In genomic region chr5:64324353-64324752, GRCm38 (mm10) we compare ENCODE assay signal across 13 mouse cellular contexts.
A peak's percentile ranks its signal among the peaks of the same experiment; 100 is the strongest.
DNase-seq lines count a peak whose midpoint lies in the region; ATAC-seq and TF ChIP-seq lines count a peak whose summit lies in the region.
"Had no signal": no experiment of that assay in that cellular context is flagged by ENCODE, and none has a peak within 500 bp of the region (broad histone marks: within the 10 kb centered on the region; RNA-seq: fewer than 3 reads in every experiment).

No protein-coding gene starts in this region.

- ATAC-seq in hindbrain, embryonic 11.5 days (ENCODE audit: low FRiP score), result no peak
- ATAC-seq in midbrain, embryonic 14.5 days (ENCODE audit: low FRiP score, low TSS enrichment), result no peak
- no peak for ATAC-seq in midbrain, embryonic 16.5 days
- no peak for ATAC-seq in hindbrain, embryonic 12.5 days (ENCODE audit: low FRiP score)
- ATAC-seq in limb, embryonic 14.5 days (ENCODE audit: low FRiP score, low read depth), result peak; percentile 16; the same call in 1 of the 2 replicates
- ATAC-seq: forebrain, embryonic 13.5 days had no signal

- 93% methylated on average over 12 of the region's 12 CpGs for whole genome bisulfite sequencing in hindbrain, embryonic 10.5 days
- 98% methylated on average over 12 of the region's 12 CpGs for WGBS in hindbrain, embryonic 11.5 days
- WGBS in midbrain, embryonic 14.5 days, result 95% methylated on average over 12 of the region's 12 CpGs
- 96% methylated on average over 12 of the region's 12 CpGs for WGBS in midbrain, embryonic 16.5 days
- 93% methylated on average over 12 of the region's 12 CpGs for WGBS in hindbrain, embryonic 12.5 days
- 79% methylated on average over 12 of the region's 12 CpGs for WGBS in limb, embryonic 14.5 days

- no peak for DNase-seq in hindbrain, embryonic 10.5 days (ENCODE audit: low spot score)
- no peak for DNase-seq in hindbrain, embryonic 11.5 days (ENCODE audit: low spot score)
- DNase-seq in midbrain, embryonic 14.5 days, result no peak
- no peak for DNase-seq in limb, embryonic 14.5 days (ENCODE audit: low spot score)
- no peak for DNase-seq in yolk sac, embryonic 10.5 days (ENCODE audit: low spot score)
- DNase-seq in thymus, adult 18-20 months, result no peak
- DNase-seq: cerebellum, adult 8-10 months; gastrocnemius, postnatal 25 days; lung, embryonic 14.5 days had no signal

- TF ChIP-seq POLR2A in limb, embryonic 14.5 days (IDR thresholded peaks at IDR 0.05; ENCODE audit: borderline replicate concordance, extremely low read depth, insufficient read depth, insufficient read length), result no peak

- H3K9ac ChIP-seq in hindbrain, embryonic 11.5 days (ENCODE audit: low read depth, low read length), result no peak overlapping the region
- H3K9ac ChIP-seq in midbrain, embryonic 14.5 days (replicated peaks; ENCODE audit: low read length), result no peak overlapping the region
- H3K9ac ChIP-seq in midbrain, embryonic 16.5 days (ENCODE audit: low read depth, low read length), result no peak overlapping the region
- no peak overlapping the region for H3K9ac ChIP-seq in hindbrain, embryonic 12.5 days
- H3K9ac ChIP-seq in limb, embryonic 14.5 days (ENCODE audit: low read depth, low read length, severe bottlenecking), result no peak overlapping the region
- H3K9ac ChIP-seq: forebrain, embryonic 13.5 days; lung, embryonic 14.5 days; stomach, embryonic 15.5 days had no signal

- H3K9me3 ChIP-seq in hindbrain, embryonic 10.5 days, result no peaks in the 10 kb centered on the region
- no peaks in the 10 kb centered on the region for H3K9me3 ChIP-seq in hindbrain, embryonic 11.5 days (ENCODE audit: control insufficient read depth, low read length)
- no peaks in the 10 kb centered on the region for H3K9me3 ChIP-seq in midbrain, embryonic 14.5 days (ENCODE audit: control insufficient read depth, low read length)
- no peaks in the 10 kb centered on the region for H3K9me3 ChIP-seq in midbrain, embryonic 16.5 days (replicated peaks; ENCODE audit: control insufficient read depth, low read length, poor library complexity, severe bottlenecking)
- H3K9me3 ChIP-seq in hindbrain, embryonic 12.5 days (replicated peaks), result no peaks in the 10 kb centered on the region
- no peaks in the 10 kb centered on the region for H3K9me3 ChIP-seq in limb, embryonic 14.5 days (ENCODE audit: control insufficient read depth, low read length)
- H3K9me3 ChIP-seq: forebrain, embryonic 13.5 days; stomach, embryonic 15.5 days had no signal

- H3K27me3 ChIP-seq in hindbrain, embryonic 10.5 days (ENCODE audit: insufficient read depth, poor library complexity, severe bottlenecking), result no peaks in the 10 kb centered on the region
- no peaks in the 10 kb centered on the region for H3K27me3 ChIP-seq in hindbrain, embryonic 11.5 days (ENCODE audit: control insufficient read depth, insufficient read depth, low read length)
- no peaks in the 10 kb centered on the region for H3K27me3 ChIP-seq in midbrain, embryonic 14.5 days (ENCODE audit: control insufficient read depth, insufficient read depth, low read length)
- no peaks in the 10 kb centered on the region for H3K27me3 ChIP-seq in midbrain, embryonic 16.5 days (ENCODE audit: control insufficient read depth, insufficient read depth, low read depth, low read length)
- H3K27me3 ChIP-seq in hindbrain, embryonic 12.5 days, result no peaks in the 10 kb centered on the region
- no peaks in the 10 kb centered on the region for H3K27me3 ChIP-seq in limb, embryonic 14.5 days (ENCODE audit: control insufficient read depth, insufficient read depth, low read length)
- H3K27me3 ChIP-seq: forebrain, embryonic 13.5 days; stomach, embryonic 15.5 days had no signal

- H3K4me1 ChIP-seq in hindbrain, embryonic 10.5 days (replicated peaks), result peaks cover 32% of the 10 kb centered on the region
- peaks cover 4% of the 10 kb centered on the region; the same call in 1 of the 2 replicates for H3K4me1 ChIP-seq in hindbrain, embryonic 11.5 days (replicated peaks; ENCODE audit: control insufficient read depth, insufficient read depth, low read length)
- H3K4me1 ChIP-seq in midbrain, embryonic 14.5 days (ENCODE audit: control insufficient read depth, insufficient read depth, low read length), result peaks cover 10% of the 10 kb centered on the region
- H3K4me1 ChIP-seq in midbrain, embryonic 16.5 days (ENCODE audit: control insufficient read depth, insufficient read depth, low read length), result peaks cover 4% of the 10 kb centered on the region; the same call in 1 of the 2 replicates
- peaks cover 26% of the 10 kb centered on the region for H3K4me1 ChIP-seq in hindbrain, embryonic 12.5 days
- peaks cover 15% of the 10 kb centered on the region for H3K4me1 ChIP-seq in limb, embryonic 14.5 days (ENCODE audit: control insufficient read depth, insufficient read depth, low read length)

- no peak overlapping the region for H3K4me3 ChIP-seq in hindbrain, embryonic 10.5 days
- no peak overlapping the region for H3K4me3 ChIP-seq in hindbrain, embryonic 11.5 days (ENCODE audit: low read depth, low read length)
- H3K4me3 ChIP-seq in midbrain, embryonic 14.5 days (replicated peaks; ENCODE audit: low read depth, low read length), result no peak overlapping the region
- H3K4me3 ChIP-seq in midbrain, embryonic 16.5 days (ENCODE audit: low read depth, low read length), result no peak overlapping the region
- no peak overlapping the region for H3K4me3 ChIP-seq in hindbrain, embryonic 12.5 days
- no peak overlapping the region for H3K4me3 ChIP-seq in limb, embryonic 14.5 days (replicated peaks; ENCODE audit: low read length)
- H3K4me3 ChIP-seq: forebrain, embryonic 13.5 days; stomach, embryonic 15.5 days had no signal

- peaks cover 59% of the 10 kb centered on the region for H3K36me3 ChIP-seq in hindbrain, embryonic 10.5 days
- no peaks in the 10 kb centered on the region for H3K36me3 ChIP-seq in hindbrain, embryonic 11.5 days (ENCODE audit: control insufficient read depth, insufficient read depth, low read length)
- 0 out of 2 replicates have a peak, but pooled peaks cover 2% of the 10 kb centered on the region for H3K36me3 ChIP-seq in midbrain, embryonic 14.5 days (ENCODE audit: control insufficient read depth, insufficient read depth, low read length)
- no peaks in the 10 kb centered on the region for H3K36me3 ChIP-seq in midbrain, embryonic 16.5 days (ENCODE audit: control insufficient read depth, insufficient read depth, low read length)
- peaks cover 13% of the 10 kb centered on the region; the same call in 1 of the 2 replicates for H3K36me3 ChIP-seq in hindbrain, embryonic 12.5 days
- H3K36me3 ChIP-seq in limb, embryonic 14.5 days (ENCODE audit: control insufficient read depth, insufficient read depth, low read length), result peaks cover 16% of the 10 kb centered on the region; the same call in 1 of the 2 replicates

- H3K4me2 ChIP-seq in hindbrain, embryonic 11.5 days (replicated peaks; ENCODE audit: low read depth, low read length), result no peak overlapping the region
- no peak overlapping the region for H3K4me2 ChIP-seq in midbrain, embryonic 14.5 days (ENCODE audit: low read length)
- no peak overlapping the region for H3K4me2 ChIP-seq in midbrain, embryonic 16.5 days (ENCODE audit: low read length)
- H3K4me2 ChIP-seq in hindbrain, embryonic 12.5 days (replicated peaks), result no peak overlapping the region
- no peak overlapping the region for H3K4me2 ChIP-seq in limb, embryonic 14.5 days (replicated peaks; ENCODE audit: low read depth, low read length, severe bottlenecking)
- H3K4me2 ChIP-seq: forebrain, embryonic 13.5 days; lung, embryonic 14.5 days; stomach, embryonic 15.5 days had no signal

- H3K27ac ChIP-seq in hindbrain, embryonic 10.5 days, result peak overlapping the region; percentile 66; the same call in 1 of the 2 replicates
- H3K27ac ChIP-seq in hindbrain, embryonic 11.5 days (ENCODE audit: low read depth, low read length), result no peak overlapping the region
- H3K27ac ChIP-seq in midbrain, embryonic 14.5 days (replicated peaks; ENCODE audit: low read depth, low read length), result peak overlapping the region; percentile 20; the same call in 1 of the 2 replicates
- no peak overlapping the region for H3K27ac ChIP-seq in midbrain, embryonic 16.5 days (ENCODE audit: low read length)
- 0 out of 2 replicates have a peak overlapping the region, but pooled peaks have one; percentile 36 for H3K27ac ChIP-seq in hindbrain, embryonic 12.5 days
- H3K27ac ChIP-seq in limb, embryonic 14.5 days (replicated peaks; ENCODE audit: low read depth, low read length), result peak overlapping the region; percentile 75
- H3K27ac ChIP-seq: forebrain, embryonic 13.5 days; stomach, embryonic 15.5 days had no signal

Comparison
In these comparisons a context has a peak if more than half of its experiments do, and no peak if none do; other contexts are left out.
1. H3K27ac ChIP-seq: peak in hindbrain, embryonic 10.5 days (single experiment), midbrain, embryonic 14.5 days (single experiment), hindbrain, embryonic 12.5 days (single experiment) and limb, embryonic 14.5 days (single experiment); none in hindbrain, embryonic 11.5 days (single experiment) and midbrain, embryonic 16.5 days (single experiment).